Mouse (Mus musculus) bone marrow macrophage, adult 2 months (primary cell): Measurements from ENCODE around the gene Ak5.

Experiments used
- CTCF ChIP-seq: IDR thresholded peaks from 2 replicates; pipeline ENCODE4 v1.5.1; 2012; ENCODE audit warnings: low read depth, mild to moderate bottlenecking, low read length, moderate library complexity
- POLR2A ChIP-seq: IDR thresholded peaks from 2 replicates; pipeline ENCODE4 v1.6.1; 2012; ENCODE audit warnings: mild to moderate bottlenecking, low read depth, low read length, borderline replicate concordance

DNA sequence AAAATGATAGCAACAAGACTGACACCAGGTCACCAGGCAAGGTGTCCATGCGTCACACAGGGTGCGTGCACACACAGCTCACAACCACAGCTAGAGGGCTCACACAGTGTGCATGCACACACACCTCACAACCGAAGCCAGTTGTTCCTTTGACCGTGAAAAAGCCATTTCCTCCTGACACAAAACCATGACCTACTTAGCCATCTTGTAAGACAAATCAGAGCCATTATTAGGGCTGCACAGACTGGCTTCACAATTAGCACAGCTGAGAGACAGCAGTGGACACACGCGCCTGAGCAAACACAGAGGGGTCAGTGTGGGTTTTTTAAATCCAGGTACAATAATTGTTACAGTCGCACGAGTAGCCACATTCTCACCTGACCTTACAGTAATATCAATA is 115.5 kb downstream of the Ak5 start:
- TF ChIP-seq CTCF (no peak), POLR2A (no peak)
